Mouse (Mus musculus): ENCODE data around the gene Hdac4.
A peak's percentile ranks its signal among the peaks of the same experiment; 100 is the strongest.

Gene Hdac4

GRCm38 (mm10) chr1:92098456-92098855, 97.0 kb downstream of the Hdac4 start:
- DNase-seq, result no peak

- no peak for DNase-seq
Measured at GRCm38 (mm10) chr1:92096991-92097525, 98.4 kb downstream of the Hdac4 start.

- no peak for DNase-seq
Measured at GRCm38 (mm10) chr1:92092286-92092685, 103.2 kb downstream of the Hdac4 start.

GRCm38 (mm10) chr1:92087821-92088220, 107.7 kb downstream of the Hdac4 start:
- no peak for DNase-seq

GRCm38 (mm10) chr1:92087343-92087742, 108.2 kb downstream of the Hdac4 start:
- no peak for DNase-seq

- DNase-seq, result no peak
Measured at GRCm38 (mm10) chr1:92086841-92087240, 108.7 kb downstream of the Hdac4 start.

- no peak for DNase-seq
Measured at GRCm38 (mm10) chr1:92086277-92086813, 109.2 kb downstream of the Hdac4 start.

GRCm38 (mm10) chr1:92084738-92085137, 110.8 kb downstream of the Hdac4 start:
- no peak for DNase-seq

- DNase-seq, result no peak
Measured at GRCm38 (mm10) chr1:92084004-92084403, 111.5 kb downstream of the Hdac4 start.

- no peak for DNase-seq
Measured at GRCm38 (mm10) chr1:92082837-92083541, 112.5 kb downstream of the Hdac4 start.

GRCm38 (mm10) chr1:92082156-92082836, 113.2 kb downstream of the Hdac4 start:
- DNase-seq, result no peak

- peak; percentile 22 for DNase-seq
Measured at GRCm38 (mm10) chr1:92079982-92080537, 115.4 kb downstream of the Hdac4 start.

GRCm38 (mm10) chr1:92075312-92075711, 120.2 kb downstream of the Hdac4 start:
- DNase-seq, result no peak

- no peak for DNase-seq
Measured at GRCm38 (mm10) chr1:92074655-92075054, 120.8 kb downstream of the Hdac4 start.

GRCm38 (mm10) chr1:92069932-92070677, 125.4 kb downstream of the Hdac4 start:
- no peak for DNase-seq

- DNase-seq, result no peak
Measured at GRCm38 (mm10) chr1:92069464-92069863, 126.0 kb downstream of the Hdac4 start.

GRCm38 (mm10) chr1:92064307-92064706, 131.2 kb downstream of the Hdac4 start:
- no peak for DNase-seq

GRCm38 (mm10) chr1:92063271-92063670, 132.2 kb downstream of the Hdac4 start:
- DNase-seq, result no peak

GRCm38 (mm10) chr1:92061198-92062073, 134.1 kb downstream of the Hdac4 start:
- no peak for DNase-seq

GRCm38 (mm10) chr1:92060532-92061064, 134.9 kb downstream of the Hdac4 start:
- no peak for DNase-seq

GRCm38 (mm10) chr1:92059571-92059970, 135.9 kb downstream of the Hdac4 start:
- DNase-seq, result no peak
